In genomic region chr8:84147769-84148530, GRCm38 (mm10) we compare ENCODE assay signal across 7 mouse cellular contexts. TPM values are rescaled to one million over a fixed set of nuclear protein-coding genes. Genes with fewer than 3 reads are reported as not detected.
DNase-seq lines count a peak whose midpoint lies in the region; ATAC-seq lines count a peak whose summit lies in the region.

Gene Cc2d1a (minus strand): TSS chr8:84147936.
Gene 4930432K21Rik (plus strand): TSS chr8:84148025.

- H3K36me3 ChIP-seq in intestine, embryonic 16.5 days (ENCODE audit: control insufficient read depth, insufficient read depth, low read length) = peaks cover 9% of the 10 kb centered on the region
- H3K36me3 ChIP-seq in midbrain, embryonic 11.5 days (ENCODE audit: control insufficient read depth, insufficient read depth, low read length) = peaks cover 10% of the 10 kb centered on the region

- 15% methylated on average over 49 of the region's 49 CpGs for WGBS in intestine, embryonic 16.5 days
- 16% methylated on average over 49 of the region's 49 CpGs for WGBS in midbrain, embryonic 11.5 days

- peaks cover 20% of the 10 kb centered on the region for H3K4me1 ChIP-seq in intestine, embryonic 16.5 days (ENCODE audit: control insufficient read depth, insufficient read depth, low read length)
- H3K4me1 ChIP-seq in midbrain, embryonic 11.5 days (ENCODE audit: control insufficient read depth, insufficient read depth, low read length) = peaks cover 10% of the 10 kb centered on the region

- H3K4me3 ChIP-seq in intestine, embryonic 16.5 days (ENCODE audit: low read length) = peak within 1 kb of the TSS; percentile 76
- peak within 1 kb of the TSS; percentile 69 for H3K4me3 ChIP-seq in midbrain, embryonic 11.5 days (ENCODE audit: low read depth, low read length)

- peak within 1 kb of the TSS; percentile 86 for H3K4me2 ChIP-seq in intestine, embryonic 16.5 days (ENCODE audit: low read depth, low read length)
- H3K4me2 ChIP-seq in midbrain, embryonic 11.5 days = peak within 1 kb of the TSS; percentile 88

- no peaks in the 10 kb centered on the region for H3K9me3 ChIP-seq in intestine, embryonic 16.5 days (ENCODE audit: control insufficient read depth, low read length)
- H3K9me3 ChIP-seq in midbrain, embryonic 11.5 days (ENCODE audit: control insufficient read depth, low read length) = no peaks in the 10 kb centered on the region

- H3K9ac ChIP-seq in intestine, embryonic 16.5 days (ENCODE audit: low read depth, low read length) = peak within 1 kb of the TSS; percentile 91
- H3K9ac ChIP-seq in midbrain, embryonic 11.5 days (ENCODE audit: low read length) = peak within 1 kb of the TSS; percentile 87

- H3K27ac ChIP-seq in intestine, embryonic 16.5 days (ENCODE audit: low read length) = peak within 1 kb of the TSS; percentile 93
- H3K27ac ChIP-seq in midbrain, embryonic 11.5 days (ENCODE audit: low read depth, low read length) = no peak within 1 kb of the TSS

- peak; percentile 97 for ATAC-seq in intestine, embryonic 16.5 days
- peak; percentile 95 for ATAC-seq in midbrain, embryonic 11.5 days (ENCODE audit: low FRiP score)

- intact Hi-C loops in left cerebral cortex, postnatal 36 days (cut with DNase I) = no loop called here

- DNase-seq in adrenal gland, adult 8-10 months = peak; percentile 95
- DNase-seq in embryo, embryonic 9.5 days (ENCODE audit: extremely low spot score) = peak; percentile 93
- peak; percentile 78 to 90 for DNase-seq in gastrocnemius, postnatal 4 days (ENCODE audit: low spot score in 2 of 2)
- peak; percentile 94 to 95 for DNase-seq in left cerebral cortex, postnatal 36 days (ENCODE audit: low spot score in 2 of 2)
- DNase-seq in midbrain, embryonic 11.5 days (ENCODE audit: low spot score, missing footprints) = peak; percentile 98
- peak; percentile 96 for DNase-seq in skeletal muscle tissue, adult 2 months (ENCODE audit: low read depth, low spot score)

- H3K27me3 ChIP-seq in intestine, embryonic 16.5 days (replicated peaks; ENCODE audit: control insufficient read depth, insufficient read depth, low read length) = no peaks in the 10 kb centered on the region
- H3K27me3 ChIP-seq in midbrain, embryonic 11.5 days (ENCODE audit: control insufficient read depth, insufficient read depth, low read length) = no peaks in the 10 kb centered on the region

RNA-seq across cellular contexts. Expression of gene Cc2d1a, which starts in this region (rescaled TPM):
- 10 to 100 TPM; 33.9 to 51.2 (median 40.3) TPM for total RNA-seq in adrenal gland, adult 8-10 months (2022)
- total RNA-seq in gastrocnemius, postnatal 4 days (2021) = 10 to 100 TPM; 18.2 to 21.8 TPM
- polyA plus RNA-seq in intestine, embryonic 16.5 days (2015; fragmentation: Nextera tagmentation; extraction: Ambion mirVana) = 25.3 and 26.0 TPM in 2 replicates
- total RNA-seq in left cerebral cortex, postnatal 36 days (2021) = 10 to 100 TPM; 51.1 to 53.6 TPM
- 7.6 and 8.9 TPM in 2 replicates for polyA plus RNA-seq in midbrain, embryonic 11.5 days (2014; fragmentation: Nextera tagmentation; extraction: Ambion mirVana)

RNA-seq across cellular contexts. Expression of gene 4930432K21Rik, which starts in this region (rescaled TPM):
- under 1 TPM; 0.38 to 0.81 (median 0.40) TPM for total RNA-seq in adrenal gland, adult 8-10 months (2022)
- 1 to 10 TPM; 1.4 to 1.9 TPM for total RNA-seq in gastrocnemius, postnatal 4 days (2021)
- polyA plus RNA-seq in intestine, embryonic 16.5 days (2015; fragmentation: Nextera tagmentation; extraction: Ambion mirVana) = 0.61 and 0.82 TPM in 2 replicates
- total RNA-seq in left cerebral cortex, postnatal 36 days (2021) = 1 to 10 TPM; 1.7 to 2.1 TPM
- 0.83 and 0.86 TPM in 2 replicates for polyA plus RNA-seq in midbrain, embryonic 11.5 days (2014; fragmentation: Nextera tagmentation; extraction: Ambion mirVana)
